Mouse (Mus musculus): ENCODE data around the gene Kdelr3. TPM values are rescaled to one million over a fixed set of nuclear protein-coding genes. Genes with fewer than 3 reads are reported as not detected.

The Kdelr3 gene
- polyA plus RNA-seq, 1 experiment from 2014 or later, result 6.4 TPM

GRCm38 (mm10) chr15:79493527-79493926 is 22.7 kb upstream of the Kdelr3 start:
- peaks cover 67% of the 10 kb centered on the region for H3K27me3 ChIP-seq

GRCm38 (mm10) chr15:79500110-79500509 is 16.1 kb upstream of the Kdelr3 start:
- no peak overlapping the region for H3K4me2 ChIP-seq
- H3K36me3 ChIP-seq, result no peaks in the 10 kb centered on the region
- H3K9me3 ChIP-seq (replicated peaks), result no peaks in the 10 kb centered on the region
- no peak overlapping the region for H3K27ac ChIP-seq
- peaks cover 78% of the 10 kb centered on the region for H3K27me3 ChIP-seq
- ATAC-seq (ENCODE audit: low read depth) (no peak), DNase-seq (no peak)
- no peak overlapping the region for H3K4me3 ChIP-seq (replicated peaks)
- 69% methylated on average over 17 of the region's 17 CpGs for WGBS (ENCODE audit: insufficient replicate concordance)
- H3K4me1 ChIP-seq (replicated peaks), result peaks cover 5% of the 10 kb centered on the region
- H3K9ac ChIP-seq, result no peak overlapping the region

More at GRCm38 (mm10) chr15:79493527-79493926, 22.7 kb upstream of the Kdelr3 start:
- 46% methylated on average over 18 of the region's 18 CpGs for WGBS (ENCODE audit: insufficient replicate concordance)
- Histone ChIP-seq H3K4me2 (no peak overlapping the region), H3K4me1 (replicated peaks) (no peaks in the 10 kb centered on the region), H3K9ac (no peak overlapping the region), H3K36me3 (no peaks in the 10 kb centered on the region), H3K27ac (no peak overlapping the region), H3K9me3 (replicated peaks) (no peaks in the 10 kb centered on the region), H3K4me3 (replicated peaks) (no peak overlapping the region)
- ATAC-seq (ENCODE audit: low read depth), result no peak
- DNase-seq, result no peak

GRCm38 (mm10) chr15:79502891-79503341 is 13.3 kb upstream of the Kdelr3 start:
- peaks cover 16% of the 10 kb centered on the region for H3K4me1 ChIP-seq (replicated peaks)
- ATAC-seq (ENCODE audit: low read depth), result no peak

GRCm38 (mm10) chr15:79503438-79503837 is 12.8 kb upstream of the Kdelr3 start:
- ATAC-seq (ENCODE audit: low read depth) (no peak), DNase-seq (no peak)
- Histone ChIP-seq H3K4me1 (replicated peaks) (peaks cover 16% of the 10 kb centered on the region), H3K9ac (no peak overlapping the region), H3K36me3 (no peaks in the 10 kb centered on the region), H3K4me2 (no peak overlapping the region), H3K27me3 (peaks cover 100% of the 10 kb centered on the region), H3K4me3 (replicated peaks) (no peak overlapping the region), H3K9me3 (replicated peaks) (no peaks in the 10 kb centered on the region), H3K27ac (no peak overlapping the region)
- WGBS (ENCODE audit: insufficient replicate concordance), result 60% methylated on average over 5 of the region's 5 CpGs

More at GRCm38 (mm10) chr15:79502891-79503341, 13.3 kb upstream of the Kdelr3 start:
- no peak overlapping the region for H3K4me2 ChIP-seq
- peaks cover 100% of the 10 kb centered on the region for H3K27me3 ChIP-seq
- H3K4me3 ChIP-seq (replicated peaks), result no peak overlapping the region
- H3K9ac ChIP-seq, result no peak overlapping the region
- 17% methylated on average over 18 of the region's 18 CpGs for WGBS (ENCODE audit: insufficient replicate concordance)
- no peaks in the 10 kb centered on the region for H3K9me3 ChIP-seq (replicated peaks)
- no peak for DNase-seq
- H3K36me3 ChIP-seq, result no peaks in the 10 kb centered on the region
- H3K27ac ChIP-seq, result no peak overlapping the region

GRCm38 (mm10) chr15:79504707-79505452 is 11.3 kb upstream of the Kdelr3 start, which contains the start of gene Kcnj4:
Kcnj4 (minus strand) TSS chr15:79505241.
- no peak for ATAC-seq (ENCODE audit: low read depth)
- no peak for DNase-seq
- H3K9ac ChIP-seq, result peak within 1 kb of the TSS; percentile 43

GRCm38 (mm10) chr15:79505616-79506283 is 10.5 kb upstream of the Kdelr3 start:
- H3K27ac ChIP-seq, result no peak overlapping the region
- ATAC-seq (ENCODE audit: low read depth) (no peak), DNase-seq (no peak)
- peaks cover 16% of the 10 kb centered on the region for H3K4me1 ChIP-seq (replicated peaks)
- peaks cover 100% of the 10 kb centered on the region for H3K27me3 ChIP-seq
- peak overlapping the region; percentile 54 for H3K4me3 ChIP-seq (replicated peaks)
- H3K4me2 ChIP-seq, result peak overlapping the region; percentile 68
- no peaks in the 10 kb centered on the region for H3K9me3 ChIP-seq (replicated peaks)
- no peaks in the 10 kb centered on the region for H3K36me3 ChIP-seq
- peak overlapping the region; percentile 43 for H3K9ac ChIP-seq
- WGBS (ENCODE audit: insufficient replicate concordance), result under 1% methylated on average over 53 of the region's 71 CpGs

More at GRCm38 (mm10) chr15:79504707-79505452, 11.3 kb upstream of the Kdelr3 start, which contains the start of gene Kcnj4:
- H3K4me2 ChIP-seq, result peak within 1 kb of the TSS; percentile 68
- peak within 1 kb of the TSS; percentile 54 for H3K4me3 ChIP-seq (replicated peaks)
- H3K4me1 ChIP-seq (replicated peaks), result peaks cover 16% of the 10 kb centered on the region
- H3K27ac ChIP-seq, result no peak within 1 kb of the TSS
- H3K36me3 ChIP-seq, result no peaks in the 10 kb centered on the region
- WGBS (ENCODE audit: insufficient replicate concordance), result 3% methylated on average over 60 of the region's 60 CpGs
- no peaks in the 10 kb centered on the region for H3K9me3 ChIP-seq (replicated peaks)
- peaks cover 100% of the 10 kb centered on the region for H3K27me3 ChIP-seq

GRCm38 (mm10) chr15:79506460-79506859 is 9.8 kb upstream of the Kdelr3 start:
- Histone ChIP-seq H3K4me2 (no peak overlapping the region), H3K27ac (no peak overlapping the region), H3K4me3 (replicated peaks) (no peak overlapping the region), H3K9ac (no peak overlapping the region), H3K9me3 (replicated peaks) (no peaks in the 10 kb centered on the region), H3K4me1 (replicated peaks) (peaks cover 18% of the 10 kb centered on the region), H3K27me3 (peaks cover 100% of the 10 kb centered on the region), H3K36me3 (no peaks in the 10 kb centered on the region)
- ATAC-seq (ENCODE audit: low read depth), result no peak
- no peak for DNase-seq
- 23% methylated on average over 7 of the region's 7 CpGs for WGBS (ENCODE audit: insufficient replicate concordance)

- H3K4me2 ChIP-seq, result no peak overlapping the region
- H3K9me3 ChIP-seq (replicated peaks), result no peaks in the 10 kb centered on the region
- WGBS (ENCODE audit: insufficient replicate concordance), result 51% methylated on average over 31 of the region's 31 CpGs
- H3K9ac ChIP-seq, result no peak overlapping the region
- H3K27me3 ChIP-seq, result peaks cover 100% of the 10 kb centered on the region
- DNase-seq (no peak), ATAC-seq (ENCODE audit: low read depth) (no peak)
- H3K36me3 ChIP-seq, result no peaks in the 10 kb centered on the region
- H3K27ac ChIP-seq, result no peak overlapping the region
- no peak overlapping the region for H3K4me3 ChIP-seq (replicated peaks)
- H3K4me1 ChIP-seq (replicated peaks), result peaks cover 19% of the 10 kb centered on the region
Observed at GRCm38 (mm10) chr15:79507055-79507828, 9.0 kb upstream of the Kdelr3 start.

- no peaks in the 10 kb centered on the region for H3K36me3 ChIP-seq
- WGBS (ENCODE audit: insufficient replicate concordance), result 25% methylated on average over 6 of the region's 6 CpGs
- no peak overlapping the region for H3K4me2 ChIP-seq
- no peak overlapping the region for H3K4me3 ChIP-seq (replicated peaks)
- DNase-seq (no peak), ATAC-seq (ENCODE audit: low read depth) (no peak)
- peaks cover 15% of the 10 kb centered on the region for H3K4me1 ChIP-seq (replicated peaks)
- H3K9ac ChIP-seq, result no peak overlapping the region
- no peaks in the 10 kb centered on the region for H3K9me3 ChIP-seq (replicated peaks)
- no peak overlapping the region for H3K27ac ChIP-seq
- H3K27me3 ChIP-seq, result peaks cover 100% of the 10 kb centered on the region
Observed at GRCm38 (mm10) chr15:79509998-79510397, 6.2 kb upstream of the Kdelr3 start.

- Histone ChIP-seq H3K27me3 (peaks cover 100% of the 10 kb centered on the region), H3K27ac (no peak overlapping the region), H3K9me3 (replicated peaks) (no peaks in the 10 kb centered on the region), H3K36me3 (no peaks in the 10 kb centered on the region), H3K4me2 (no peak overlapping the region), H3K4me3 (replicated peaks) (no peak overlapping the region), H3K4me1 (replicated peaks) (peaks cover 11% of the 10 kb centered on the region), H3K9ac (no peak overlapping the region)
- WGBS (ENCODE audit: insufficient replicate concordance), result 63% methylated on average over 7 of the region's 7 CpGs
- ATAC-seq (ENCODE audit: low read depth) (no peak), DNase-seq (no peak)
Observed at GRCm38 (mm10) chr15:79510425-79510824, 5.8 kb upstream of the Kdelr3 start.
